Mouse (Mus musculus): ENCODE measurements around the gene Svbp.

Gene Svbp

GRCm38 (mm10) chr4:119245961-119246360 is 50.9 kb downstream of the Svbp start:
- DNase-seq (ENCODE audit: low read depth, low spot score): no peak

GRCm38 (mm10) chr4:119246688-119247225 is 51.7 kb downstream of the Svbp start:
- no peak for DNase-seq (ENCODE audit: low read depth, low spot score)

- DNase-seq (ENCODE audit: low read depth, low spot score): peak; percentile 58
Measured at GRCm38 (mm10) chr4:119247462-119248235, 52.5 kb downstream of the Svbp start.

GRCm38 (mm10) chr4:119248407-119248965 is 53.4 kb downstream of the Svbp start:
- no peak for DNase-seq (ENCODE audit: low read depth, low spot score)
